Mouse (Mus musculus) kidney, embryonic 14.5 days (tissue): ENCODE measurements around the gene 1700016C15Rik. TPM values are rescaled to one million over a fixed set of nuclear protein-coding genes. Genes with fewer than 3 reads are reported as not detected.

Source experiments
- ATAC-seq: fragments of 200-750 bp; cut with Nextera tagmentation; 2 replicates; pipeline ENCODE4 v1.8.0; 2017; ENCODE audit warnings: moderate number of reproducible peaks, mild to moderate bottlenecking, moderate TSS enrichment, moderate library complexity; ENCODE audit not compliant: low FRiP score, low TSS enrichment
- H3K27ac ChIP-seq: fragments of 300-500 bp; sonication (generic); 2 replicates; pipeline ENCODE4 v1.5.1; 2014; ENCODE audit warnings: low read depth, mild to moderate bottlenecking, low read length, moderate library complexity, mixed read lengths
- H3K27me3 ChIP-seq: fragments of 300-500 bp; sonication (generic); 2 replicates; pipeline ENCODE4 v1.6.1; 2014; ENCODE audit warnings: mild to moderate bottlenecking, low read length; ENCODE audit not compliant: control insufficient read depth, insufficient read depth
- H3K36me3 ChIP-seq: fragments of 300-500 bp; sonication (generic); 2 replicates; pipeline ENCODE4 v1.6.1; 2014; ENCODE audit warnings: low read length, mixed read lengths; ENCODE audit not compliant: control insufficient read depth, insufficient read depth
- H3K4me1 ChIP-seq: fragments of 300-500 bp; sonication (generic); 2 replicates; pipeline ENCODE4 v1.6.1; 2014; ENCODE audit warnings: low read length, mixed read lengths; ENCODE audit not compliant: control insufficient read depth, insufficient read depth
- H3K4me2 ChIP-seq: fragments of 300-500 bp; sonication (generic); replicated peaks from 2 replicates; pipeline ENCODE4 v1.6.1; 2014; ENCODE audit warnings: low read depth, mild to moderate bottlenecking, low read length
- H3K4me3 ChIP-seq: fragments of 300-500 bp; sonication (generic); 2 replicates; pipeline ENCODE4 v1.5.1; 2014; ENCODE audit warnings: mild to moderate bottlenecking, low read length
- H3K9ac ChIP-seq: fragments of 300-500 bp; sonication (generic); 2 replicates; pipeline ENCODE4 v1.6.1; 2014; ENCODE audit warnings: low read depth, mild to moderate bottlenecking, low read length, moderate library complexity
- H3K9me3 ChIP-seq: fragments of 300-500 bp; sonication (generic); 2 replicates; pipeline ENCODE4 v1.6.1; 2016; ENCODE audit warnings: low read length; ENCODE audit not compliant: control insufficient read depth
- WGBS: fragments of 180-500 bp; shearing (Covaris S2); extraction: QIAGEN DNeasy Blood & Tissue Kit; methylation state at CpG from one replicate; pipeline ENCODE4 v1.1.7; 2014; 5-methylcytosine and 5-hydroxymethylcytosine counted together
- polyA plus RNA-seq: library from polyadenylated mRNA; unstranded; fragments of >200 nt; fragmentation: Nextera tagmentation; extraction: Ambion mirVana; gene quantifications from 2 replicates; pipeline ENCODE4 v1.2.1, GENCODE M21; 2014

Gene 1700016C15Rik
- polyA plus RNA-seq, 1 experiment from 2014 or later = not detected

DNA sequence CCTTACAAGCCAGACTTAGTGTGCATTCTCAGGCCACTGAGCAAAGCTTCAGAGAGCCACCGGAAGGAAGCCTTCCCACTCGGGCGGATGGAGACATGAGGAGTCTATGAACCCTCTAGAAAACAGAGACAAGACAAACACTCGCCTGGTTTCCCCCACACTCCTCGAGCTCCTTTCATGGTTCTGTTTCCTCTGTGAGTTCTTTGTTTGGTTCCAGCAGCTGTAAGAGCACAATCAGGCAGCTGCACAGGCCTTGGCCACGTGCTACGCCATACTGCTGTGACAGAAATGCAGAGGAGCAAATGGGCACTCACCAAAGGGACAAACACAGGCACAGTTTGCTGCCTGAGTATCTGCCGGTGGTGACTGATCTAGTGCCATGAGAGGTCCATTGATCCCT lies 29.1 kb upstream of the 1700016C15Rik start:
- 62% methylated on average over 8 of the region's 8 CpGs for WGBS
- Histone ChIP-seq H3K4me3 (no peak overlapping the region), H3K36me3 (no peaks in the 10 kb centered on the region), H3K9ac (no peak overlapping the region), H3K9me3 (no peaks in the 10 kb centered on the region), H3K27ac (no peak overlapping the region), H3K4me2 (no peak overlapping the region), H3K27me3 (no peaks in the 10 kb centered on the region), H3K4me1 (no peaks in the 10 kb centered on the region)
- ATAC-seq = no peak

- Histone ChIP-seq H3K4me2 (peak overlapping the region; percentile 92), H3K9ac (peak overlapping the region; percentile 55), H3K27me3 (no peaks in the 10 kb centered on the region), H3K9me3 (no peaks in the 10 kb centered on the region), H3K27ac (no peak overlapping the region), H3K4me1 (no peaks in the 10 kb centered on the region), H3K36me3 (no peaks in the 10 kb centered on the region), H3K4me3 (peak overlapping the region; percentile 45)
- WGBS = under 1% methylated on average over 15 of the region's 15 CpGs
- peak; percentile 85 for ATAC-seq
Measured at GRCm38 (mm10) chr1:177702481-177703146, 27.0 kb upstream of the 1700016C15Rik start.

- no peak; the same call in 1 of the 2 replicates for ATAC-seq
- WGBS = 54% methylated on average over 6 of the region's 6 CpGs
- H3K9ac ChIP-seq = no peak overlapping the region
- H3K4me1 ChIP-seq = no peaks in the 10 kb centered on the region
- H3K4me3 ChIP-seq = no peak overlapping the region
- no peak overlapping the region for H3K4me2 ChIP-seq
- H3K9me3 ChIP-seq = no peaks in the 10 kb centered on the region
- no peak overlapping the region for H3K27ac ChIP-seq
- H3K36me3 ChIP-seq = no peaks in the 10 kb centered on the region
- H3K27me3 ChIP-seq = no peaks in the 10 kb centered on the region
Measured at GRCm38 (mm10) chr1:177703147-177703807, 26.3 kb upstream of the 1700016C15Rik start.

- H3K4me3 ChIP-seq = no peak overlapping the region
- WGBS = 67% methylated on average over 2 of the region's 2 CpGs
- no peak for ATAC-seq
- H3K27ac ChIP-seq = no peak overlapping the region
- no peaks in the 10 kb centered on the region for H3K4me1 ChIP-seq
- no peaks in the 10 kb centered on the region for H3K36me3 ChIP-seq
- H3K27me3 ChIP-seq = no peaks in the 10 kb centered on the region
- peaks cover 4% of the 10 kb centered on the region; the same call in 1 of the 2 replicates for H3K9me3 ChIP-seq
- H3K4me2 ChIP-seq = no peak overlapping the region
- no peak overlapping the region for H3K9ac ChIP-seq
Measured at GRCm38 (mm10) chr1:177705204-177705603, 24.4 kb upstream of the 1700016C15Rik start.

DNA sequence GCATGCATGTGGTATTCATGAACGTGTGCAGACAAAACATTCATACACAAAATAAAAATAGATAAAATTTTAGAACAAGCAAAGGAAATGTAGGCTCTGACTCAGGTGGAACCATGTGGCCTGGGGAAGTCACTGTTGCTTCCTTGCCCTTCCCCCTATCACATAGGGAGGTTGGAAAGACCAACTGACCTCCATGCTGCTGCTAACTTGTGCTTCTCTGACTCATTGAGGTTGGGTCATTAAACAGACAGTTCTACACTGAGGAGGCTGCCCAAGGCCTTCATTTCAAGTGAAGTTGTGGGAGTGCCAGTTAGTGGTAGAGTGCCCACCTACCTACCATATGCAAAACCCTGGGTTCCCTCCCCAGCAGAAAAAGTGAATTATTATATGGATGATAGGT lies 22.0 kb upstream of the 1700016C15Rik start:
- no peak overlapping the region for H3K9ac ChIP-seq
- WGBS = 95% methylated on average over 1 of the region's 1 CpGs
- peaks cover 4% of the 10 kb centered on the region; the same call in 1 of the 2 replicates for H3K9me3 ChIP-seq
- no peaks in the 10 kb centered on the region for H3K36me3 ChIP-seq
- no peaks in the 10 kb centered on the region for H3K27me3 ChIP-seq
- no peaks in the 10 kb centered on the region for H3K4me1 ChIP-seq
- H3K4me2 ChIP-seq = no peak overlapping the region
- no peak overlapping the region for H3K4me3 ChIP-seq
- no peak overlapping the region for H3K27ac ChIP-seq
- no peak for ATAC-seq

DNA sequence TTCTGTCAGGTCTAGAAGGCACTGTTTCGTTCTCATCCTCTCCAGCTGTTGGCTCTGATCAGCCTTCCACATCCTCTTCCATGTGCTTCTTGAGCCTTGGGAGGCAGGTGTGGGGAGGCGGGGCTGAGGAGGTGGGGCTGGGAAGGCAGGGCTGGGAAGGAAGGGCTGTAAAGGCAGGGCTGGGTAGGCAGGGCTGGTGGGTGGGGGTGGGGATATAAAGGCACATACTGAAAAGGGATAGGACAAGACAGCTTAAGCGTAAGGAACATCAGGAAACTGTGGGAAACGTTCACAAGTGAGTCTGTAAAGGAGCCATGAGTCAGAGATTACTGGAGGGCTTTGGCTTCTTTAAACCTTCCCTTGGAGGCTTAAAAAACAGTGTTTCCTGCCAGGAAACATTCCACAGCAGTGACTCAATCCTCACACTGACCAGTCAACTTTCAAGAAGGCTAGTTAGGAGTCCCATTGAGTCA lies 21.0 kb upstream of the 1700016C15Rik start:
- Histone ChIP-seq H3K36me3 (no peaks in the 10 kb centered on the region), H3K9ac (no peak overlapping the region), H3K9me3 (peaks cover 4% of the 10 kb centered on the region; the same call in 1 of the 2 replicates), H3K4me1 (no peaks in the 10 kb centered on the region), H3K4me2 (no peak overlapping the region), H3K27ac (no peak overlapping the region), H3K27me3 (no peaks in the 10 kb centered on the region), H3K4me3 (no peak overlapping the region)
- ATAC-seq = no peak
- 56% methylated on average over 4 of the region's 4 CpGs for WGBS

- Histone ChIP-seq H3K9ac (no peak overlapping the region), H3K9me3 (peaks cover 4% of the 10 kb centered on the region; the same call in 1 of the 2 replicates), H3K36me3 (no peaks in the 10 kb centered on the region), H3K27me3 (no peaks in the 10 kb centered on the region), H3K4me3 (no peak overlapping the region), H3K27ac (no peak overlapping the region), H3K4me2 (no peak overlapping the region), H3K4me1 (no peaks in the 10 kb centered on the region)
- ATAC-seq = no peak
- WGBS = 62% methylated on average over 2 of the region's 2 CpGs
Measured at GRCm38 (mm10) chr1:177711000-177711399, 18.6 kb upstream of the 1700016C15Rik start.

GRCm38 (mm10) chr1:177711418-177711817 lies 18.2 kb upstream of the 1700016C15Rik start:
- 85% methylated on average over 2 of the region's 2 CpGs for WGBS
- Histone ChIP-seq H3K9ac (no peak overlapping the region), H3K9me3 (peaks cover 4% of the 10 kb centered on the region; the same call in 1 of the 2 replicates), H3K4me1 (no peaks in the 10 kb centered on the region), H3K4me2 (no peak overlapping the region), H3K36me3 (no peaks in the 10 kb centered on the region), H3K27ac (no peak overlapping the region), H3K27me3 (no peaks in the 10 kb centered on the region), H3K4me3 (no peak overlapping the region)
- no peak for ATAC-seq
